Mouse (Mus musculus): ENCODE results near the gene Cd1d1.

Gene Cd1d1

DNA sequence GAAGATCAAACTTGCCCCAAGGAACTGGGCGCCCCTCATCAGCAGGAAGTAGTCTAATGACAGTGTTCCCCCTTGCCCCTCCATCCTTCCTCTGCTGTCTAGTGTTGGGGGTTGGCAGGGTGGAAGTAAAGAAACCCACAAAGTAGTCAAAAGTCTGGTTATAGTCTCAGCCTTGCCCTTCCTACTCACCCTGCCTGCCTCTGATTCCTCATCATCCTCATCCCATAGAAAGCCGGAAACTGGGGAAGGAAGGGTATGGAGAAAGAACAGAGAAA, 37.9 kb downstream of the Cd1d1 start:
- no peak for DNase-seq (ENCODE audit: low read depth)

GRCm38 (mm10) chr3:86960656-86961394, 38.4 kb downstream of the Cd1d1 start:
- DNase-seq (ENCODE audit: low read depth) = no peak

DNA sequence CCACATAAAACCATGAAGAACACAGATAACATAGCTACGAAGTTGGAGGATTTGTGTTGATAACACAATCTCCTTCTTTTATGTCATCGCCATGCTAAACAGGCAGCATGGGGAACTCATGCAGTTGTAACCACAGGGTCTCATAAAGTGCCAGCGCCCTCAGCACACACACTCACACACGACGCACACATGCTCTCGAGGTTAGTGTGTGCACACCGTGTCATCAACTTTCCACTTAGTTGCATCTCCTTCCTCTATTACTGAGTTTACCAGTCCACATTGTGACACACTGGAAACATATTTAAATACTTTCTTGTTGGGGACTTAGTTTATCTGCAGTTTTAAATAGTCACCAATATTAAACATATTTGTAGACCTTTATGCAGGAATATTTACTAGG, 40.2 kb downstream of the Cd1d1 start:
- no peak for DNase-seq (ENCODE audit: low read depth)

- DNase-seq (ENCODE audit: low read depth) = no peak
Measured at GRCm38 (mm10) chr3:86955376-86955775, 43.9 kb downstream of the Cd1d1 start.

DNA sequence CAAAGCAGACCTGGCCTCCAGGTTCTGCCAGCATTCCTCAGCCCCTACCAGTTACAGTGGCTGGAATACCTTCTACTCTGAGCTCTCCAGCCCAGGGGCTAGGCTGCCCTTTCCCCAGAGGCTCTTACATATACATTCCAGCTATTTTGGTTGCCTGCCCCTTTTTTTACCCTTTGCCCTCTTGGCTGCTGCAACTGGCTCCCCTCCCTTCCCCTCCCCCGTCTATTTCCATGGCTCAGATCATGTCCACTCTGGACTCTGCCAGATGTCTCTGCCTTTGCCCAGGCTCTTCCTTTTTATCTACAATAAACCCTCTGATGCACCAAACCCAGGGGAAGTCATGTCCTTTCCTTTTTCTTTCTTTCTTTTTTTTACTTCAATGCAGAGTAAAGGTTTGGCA, 44.7 kb downstream of the Cd1d1 start:
- DNase-seq (ENCODE audit: low read depth) = no peak

DNA sequence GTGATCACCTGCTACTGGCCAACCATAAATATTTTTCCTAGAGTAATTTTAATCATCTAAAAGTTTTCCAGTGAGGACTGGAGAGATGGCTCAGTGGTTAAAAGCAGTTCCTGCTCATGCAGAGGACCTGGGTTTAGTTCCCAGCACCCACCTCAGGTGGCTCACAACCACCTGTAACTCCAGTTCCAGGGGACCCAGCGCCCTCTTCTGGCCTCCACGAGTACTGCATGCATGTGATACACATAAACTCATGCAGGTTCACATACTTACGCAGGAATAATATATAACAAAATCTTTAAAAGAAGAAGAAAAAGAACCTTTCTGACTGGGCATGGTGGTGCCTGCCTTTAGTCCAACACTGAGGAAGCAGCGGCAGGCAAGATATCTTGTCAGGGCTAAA, 45.4 kb downstream of the Cd1d1 start:
- DNase-seq (ENCODE audit: low read depth) = no peak

GRCm38 (mm10) chr3:86950652-86951051, 48.6 kb downstream of the Cd1d1 start:
- DNase-seq (ENCODE audit: low read depth) = no peak
